Mouse (Mus musculus) adrenal gland, adult 8-10 months (tissue): ENCODE results near the gene Rbm47. TPM values are rescaled to one million over a fixed set of nuclear protein-coding genes. Genes with fewer than 3 reads are reported as not detected.
"Not testable (repeated sequence)": the region's sequence is repeated elsewhere in the genome, so short reads cannot be mapped to it uniquely, and the experiment has no call there.

ENCODE experiments used
- DNase-seq: peaks from one replicate; pipeline ENCODE4 v3.0.0; 2022
- total RNA-seq, 4 experiments: library from RNA; stranded (reverse); gene quantifications; 2 replicates each; pipeline ENCODE4 v1.2.4; 2022

The Rbm47 gene
- 100 to 1,000 TPM in 2 of 4 experiments, 10 to 100 TPM in 2; 76.0 to 130 (median 96.1) TPM for total RNA-seq

- no peak for DNase-seq
These were observed at the start of gene Rbm47 for GRCm38 (mm10) chr5:66173018-66173417. TSS of gene Rbm47 (minus strand) at chr5:66173118.

DNA sequence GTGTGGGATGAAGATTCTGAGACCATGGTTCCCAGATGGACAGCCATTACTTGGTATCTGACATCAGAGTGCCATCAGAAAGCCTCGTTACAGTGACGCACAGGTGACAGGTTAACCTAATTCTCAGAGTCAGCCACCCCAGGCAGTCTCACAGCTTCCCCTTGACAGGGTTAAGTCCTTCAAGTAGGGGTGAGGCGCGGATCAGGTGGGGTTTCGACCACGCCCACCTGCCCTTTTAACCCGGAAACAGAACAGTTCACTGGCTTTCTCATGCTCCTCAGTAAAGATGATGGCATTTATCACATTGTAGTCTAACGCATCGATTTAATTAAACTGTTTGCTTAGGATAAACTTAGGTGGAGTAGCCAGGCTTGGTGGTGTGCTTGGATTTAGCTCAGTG lies 47.7 kb upstream of the Rbm47 start:
- no peak for DNase-seq

GRCm38 (mm10) chr5:66219692-66220091 lies 46.8 kb upstream of the Rbm47 start:
- no peak for DNase-seq

GRCm38 (mm10) chr5:66215569-66216277 lies 42.8 kb upstream of the Rbm47 start:
- no peak for DNase-seq

- DNase-seq = no peak
These were observed 41.5 kb upstream of the Rbm47 start for GRCm38 (mm10) chr5:66214395-66214935.

DNA sequence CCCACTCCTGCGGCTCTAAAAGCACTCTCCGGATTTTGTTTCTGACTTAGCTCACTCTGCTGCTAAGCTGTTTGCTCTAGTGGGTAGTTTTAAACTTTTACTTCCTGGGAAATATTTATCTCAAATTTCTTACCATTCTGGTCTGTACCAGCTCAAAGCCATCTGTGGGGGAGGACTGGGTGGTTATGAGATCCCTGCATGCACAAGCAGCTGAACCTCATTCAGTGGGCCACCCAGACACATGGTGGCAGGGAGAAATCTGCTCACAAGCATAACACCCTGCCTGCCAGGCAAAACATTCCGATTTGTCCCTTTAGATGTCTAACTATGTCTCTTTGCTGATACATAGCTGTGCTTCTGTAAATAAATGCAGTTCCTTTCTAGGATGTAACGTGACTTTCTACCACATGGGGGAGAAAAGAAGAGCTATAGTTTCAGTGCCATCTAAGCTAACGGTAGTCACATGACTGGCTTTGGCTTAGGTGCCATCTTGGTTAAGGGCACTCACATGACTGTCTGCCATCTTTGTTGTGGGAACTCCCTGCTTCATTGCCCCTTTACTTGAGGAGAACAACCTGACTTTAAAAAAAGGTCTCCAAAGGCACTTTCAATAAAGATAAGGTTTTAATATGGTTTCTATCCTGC lies 36.7 kb upstream of the Rbm47 start:
- DNase-seq = no peak

GRCm38 (mm10) chr5:66204966-66205365 lies 32.0 kb upstream of the Rbm47 start:
- no peak for DNase-seq

GRCm38 (mm10) chr5:66203424-66203823 lies 30.5 kb upstream of the Rbm47 start:
- DNase-seq = no peak

DNA sequence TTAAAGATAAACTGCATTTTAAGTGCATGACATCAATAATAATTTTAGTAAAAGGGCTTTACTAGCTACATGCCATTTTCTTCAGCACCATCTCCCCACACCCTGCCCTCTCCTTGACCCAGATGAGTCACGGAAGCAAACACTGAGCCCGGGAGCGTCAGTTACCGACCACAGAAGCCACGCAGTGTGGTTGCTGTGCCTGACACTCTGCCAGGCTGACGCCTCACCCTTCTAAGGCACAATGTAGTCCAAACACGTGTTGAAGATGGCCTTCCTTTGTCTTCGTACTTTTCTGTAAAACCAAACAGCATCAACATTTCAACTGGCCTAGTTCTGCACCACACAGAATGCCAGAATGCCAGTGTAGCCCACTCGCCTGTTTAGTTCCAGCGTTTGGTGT lies 27.1 kb upstream of the Rbm47 start:
- DNase-seq = peak; percentile 89

DNA sequence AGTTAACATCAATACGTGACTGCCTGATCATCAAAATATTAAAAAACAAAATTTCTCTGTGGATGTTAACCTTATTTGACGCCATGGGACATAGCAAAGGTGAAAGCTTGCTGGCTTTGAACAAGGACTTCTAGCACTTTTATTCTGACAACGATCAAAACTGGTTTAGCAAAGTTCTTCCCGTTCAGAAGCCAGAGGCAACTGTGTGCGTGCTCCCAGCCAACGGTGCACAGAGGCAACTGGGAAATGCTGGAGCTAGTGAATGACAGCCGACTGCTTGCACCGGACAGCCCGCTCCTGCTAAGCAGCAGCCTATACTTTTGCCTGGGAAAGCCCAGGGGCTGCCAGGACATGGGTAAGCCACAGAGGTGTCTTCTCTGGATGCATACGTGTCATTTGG lies 22.4 kb upstream of the Rbm47 start:
- DNase-seq = no peak

GRCm38 (mm10) chr5:66193218-66193846 lies 20.4 kb upstream of the Rbm47 start:
- DNase-seq = no peak

DNA sequence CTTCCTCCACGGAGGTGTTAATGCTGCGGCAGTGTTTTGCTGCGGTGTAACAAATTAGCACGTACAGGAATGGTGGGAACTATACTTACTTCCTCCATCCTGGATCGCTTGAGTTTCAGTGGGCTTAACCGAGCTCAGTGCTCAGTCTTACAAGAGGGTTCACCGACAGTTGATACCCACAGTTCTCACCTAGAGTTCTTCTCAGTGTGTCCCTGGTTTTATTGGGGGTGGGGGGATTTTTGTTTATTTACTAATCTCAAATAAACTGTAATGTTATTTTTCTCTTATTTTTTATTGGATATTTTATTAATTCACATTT lies 18.2 kb upstream of the Rbm47 start:
- DNase-seq = no peak

GRCm38 (mm10) chr5:66190481-66191184 lies 17.7 kb upstream of the Rbm47 start:
- DNase-seq = no peak

GRCm38 (mm10) chr5:66188591-66188990 lies 15.7 kb upstream of the Rbm47 start:
- not testable (repeated sequence) for DNase-seq

GRCm38 (mm10) chr5:66182156-66182555 lies 9.2 kb upstream of the Rbm47 start:
- no peak for DNase-seq

- no peak for DNase-seq
These were observed 1.4 kb upstream of the Rbm47 start for GRCm38 (mm10) chr5:66174160-66174837.

GRCm38 (mm10) chr5:66170591-66170990 lies 2.3 kb downstream of the Rbm47 start:
- DNase-seq = no peak

DNA sequence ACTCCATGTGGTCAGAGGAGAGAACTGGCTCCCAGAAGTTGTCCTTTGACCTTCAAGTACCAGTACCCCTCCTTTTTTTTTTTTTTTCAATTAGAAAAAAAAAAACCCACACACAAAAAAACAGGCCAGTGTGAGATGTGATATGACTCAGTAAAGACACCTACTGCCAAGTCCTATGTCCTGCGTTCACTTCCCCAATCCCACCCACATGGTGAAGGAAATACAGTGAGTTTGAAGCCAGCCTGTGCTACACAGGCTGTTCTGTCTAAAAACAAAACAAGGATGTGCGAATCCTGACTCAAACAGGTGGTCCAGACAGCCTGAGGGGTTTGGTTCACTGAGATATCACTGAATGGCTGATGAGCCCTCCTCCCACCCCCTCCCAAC lies 3.8 kb downstream of the Rbm47 start:
- no peak for DNase-seq

DNA sequence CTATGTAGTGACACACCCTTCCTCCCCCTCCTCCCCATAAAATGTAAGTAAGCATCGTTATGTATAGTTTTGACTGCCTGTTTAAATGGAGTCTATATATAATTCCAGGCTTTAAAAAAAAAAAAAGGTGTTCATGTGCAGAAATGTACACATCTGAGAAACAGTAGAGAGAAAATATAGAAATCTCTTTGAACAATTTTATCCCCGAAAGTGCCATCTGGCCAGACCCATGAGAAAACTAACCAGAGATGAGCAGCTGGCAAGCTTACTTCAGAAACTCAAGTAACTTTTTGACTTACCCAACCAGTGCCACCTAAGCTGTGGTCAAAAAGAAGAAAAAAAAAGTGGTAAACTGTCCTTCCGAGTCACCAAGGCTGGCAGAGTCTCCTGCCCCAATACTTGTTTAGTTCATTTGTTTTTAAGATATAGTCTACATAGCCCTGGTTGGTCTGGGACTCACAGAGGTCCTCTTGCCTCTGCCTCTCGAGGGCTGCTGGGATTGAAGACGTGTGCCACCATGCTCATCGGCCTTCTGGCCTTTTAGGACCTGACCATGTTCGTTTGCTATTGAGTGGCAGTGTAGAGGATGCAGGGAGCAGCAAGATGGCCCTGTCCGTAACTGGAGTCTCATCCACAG lies 4.3 kb downstream of the Rbm47 start:
- DNase-seq = no peak

DNA sequence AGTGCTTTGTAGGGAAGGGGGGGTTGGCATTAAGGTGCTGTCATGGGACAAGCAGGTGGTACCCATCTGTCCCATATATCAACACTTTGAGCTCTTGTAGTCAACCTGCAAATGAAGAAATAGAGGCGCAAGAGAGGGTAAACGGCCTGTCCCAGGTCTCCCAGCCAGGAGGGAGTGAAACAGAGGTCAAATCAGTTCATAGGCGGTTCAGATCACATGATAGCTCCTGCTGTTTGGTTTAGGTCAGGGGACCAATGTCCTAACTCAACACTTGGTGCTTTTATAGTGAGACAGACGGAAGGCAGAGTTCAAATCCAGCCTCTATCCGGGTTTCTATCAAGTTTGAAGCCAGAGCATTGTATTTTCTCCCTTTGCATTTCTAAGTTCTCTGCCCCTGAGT lies 6.0 kb downstream of the Rbm47 start:
- no peak for DNase-seq

- DNase-seq = no peak
These were observed 6.7 kb downstream of the Rbm47 start for GRCm38 (mm10) chr5:66166193-66166629.

GRCm38 (mm10) chr5:66165748-66166147 lies 7.2 kb downstream of the Rbm47 start:
- DNase-seq = no peak
